Mouse (Mus musculus) kidney, adult 9 months (tissue): ENCODE results near the gene Tbata.

ENCODE experiments used
- DNase-seq: peaks from one replicate; pipeline ENCODE4 v3.0.0; 2022

The Tbata gene

GRCm38 (mm10) chr10:61211743-61212142 is 40.0 kb downstream of the Tbata start:
- DNase-seq = peak; percentile 50

- no peak for DNase-seq
These were observed 41.1 kb downstream of the Tbata start for GRCm38 (mm10) chr10:61212817-61213216.

GRCm38 (mm10) chr10:61215658-61216057 is 43.9 kb downstream of the Tbata start:
- no peak for DNase-seq

- DNase-seq = no peak
These were observed 44.4 kb downstream of the Tbata start for GRCm38 (mm10) chr10:61216163-61216562.

- no peak for DNase-seq
These were observed 47.6 kb downstream of the Tbata start for GRCm38 (mm10) chr10:61219318-61219717.

- no peak for DNase-seq
These were observed 53.9 kb downstream of the Tbata start for GRCm38 (mm10) chr10:61225694-61226093.

- no peak for DNase-seq
These were observed 55.1 kb downstream of the Tbata start for GRCm38 (mm10) chr10:61226784-61227396.

- DNase-seq = no peak
These were observed 60.0 kb downstream of the Tbata start for GRCm38 (mm10) chr10:61231756-61232155.

- DNase-seq = no peak
These were observed 61.3 kb downstream of the Tbata start for GRCm38 (mm10) chr10:61232858-61233567.

GRCm38 (mm10) chr10:61234319-61234718 is 62.6 kb downstream of the Tbata start:
- DNase-seq = no peak

GRCm38 (mm10) chr10:61235677-61236267 is 64.0 kb downstream of the Tbata start:
- DNase-seq = no peak

GRCm38 (mm10) chr10:61236683-61237390 is 65.1 kb downstream of the Tbata start:
- DNase-seq = no peak

- DNase-seq = no peak
These were observed 65.6 kb downstream of the Tbata start for GRCm38 (mm10) chr10:61237391-61237785.
